Mouse (Mus musculus): ENCODE data around the gene Mecom. TPM values are rescaled to one million over a fixed set of nuclear protein-coding genes. Genes with fewer than 3 reads are reported as not detected.

Mecom gene
- polyA plus RNA-seq, 1 experiment: not detected

DNA sequence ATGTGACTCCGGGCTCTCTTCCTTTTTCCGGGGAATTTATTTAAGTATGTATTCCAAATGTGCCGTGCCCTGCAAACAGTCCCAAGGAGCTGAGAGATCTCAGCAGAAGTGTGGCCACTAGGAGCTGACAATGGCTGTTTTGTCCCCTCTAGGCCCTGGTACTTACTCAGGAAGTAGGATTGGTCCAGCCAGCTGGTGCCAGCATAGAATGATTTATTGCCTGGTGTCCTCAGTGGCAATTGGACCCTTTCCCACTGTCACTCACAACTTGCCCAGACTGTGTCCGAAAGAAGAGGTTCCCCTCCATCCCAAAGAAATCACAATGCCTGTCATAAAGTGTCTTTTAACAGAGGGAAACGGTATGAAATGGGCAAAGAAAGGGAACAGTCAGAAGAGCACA lies 340.4 kb downstream of the Mecom start:
- no peak for TF ChIP-seq CTCF (IDR thresholded peaks at IDR 0.05; ENCODE audit: low read depth, low read length)
- no peak overlapping the region for H3K4me3 ChIP-seq (ENCODE audit: insufficient read depth, low read length)
- no peaks in the 10 kb centered on the region for H3K4me1 ChIP-seq (ENCODE audit: control insufficient read depth, insufficient read depth, low read length)
- H3K27ac ChIP-seq (ENCODE audit: insufficient read depth, low read depth, low read length): no peak overlapping the region

GRCm38 (mm10) chr3:30206123-30206522 lies 341.7 kb downstream of the Mecom start:
- H3K4me3 ChIP-seq (ENCODE audit: insufficient read depth, low read length): no peak overlapping the region
- H3K4me1 ChIP-seq (ENCODE audit: control insufficient read depth, insufficient read depth, low read length): no peaks in the 10 kb centered on the region
- TF ChIP-seq POLR2A (IDR thresholded peaks at IDR 0.05; ENCODE audit: borderline replicate concordance, low read depth, low read length): no peak
- TF ChIP-seq CTCF (IDR thresholded peaks at IDR 0.05; ENCODE audit: low read depth, low read length): no peak
- no peak overlapping the region for H3K27ac ChIP-seq (ENCODE audit: insufficient read depth, low read depth, low read length)

- no peak for TF ChIP-seq CTCF (IDR thresholded peaks at IDR 0.05; ENCODE audit: low read depth, low read length)
- no peak for TF ChIP-seq POLR2A (IDR thresholded peaks at IDR 0.05; ENCODE audit: borderline replicate concordance, low read depth, low read length)
Observed at GRCm38 (mm10) chr3:30203764-30204163, 344.0 kb downstream of the Mecom start.

GRCm38 (mm10) chr3:30198854-30199253 lies 349.0 kb downstream of the Mecom start:
- Histone ChIP-seq H3K27ac (ENCODE audit: insufficient read depth, low read depth, low read length) (no peak overlapping the region), H3K4me3 (ENCODE audit: insufficient read depth, low read length) (no peak overlapping the region), H3K4me1 (ENCODE audit: control insufficient read depth, insufficient read depth, low read length) (no peaks in the 10 kb centered on the region)
- TF ChIP-seq POLR2A (IDR thresholded peaks at IDR 0.05; ENCODE audit: borderline replicate concordance, low read depth, low read length): no peak
- no peak for TF ChIP-seq CTCF (IDR thresholded peaks at IDR 0.05; ENCODE audit: low read depth, low read length)

More at GRCm38 (mm10) chr3:30203764-30204163, 344.0 kb downstream of the Mecom start:
- Histone ChIP-seq H3K4me3 (ENCODE audit: insufficient read depth, low read length) (no peak overlapping the region), H3K27ac (ENCODE audit: insufficient read depth, low read depth, low read length) (no peak overlapping the region), H3K4me1 (ENCODE audit: control insufficient read depth, insufficient read depth, low read length) (no peaks in the 10 kb centered on the region)

- Histone ChIP-seq H3K27ac (ENCODE audit: insufficient read depth, low read depth, low read length) (no peak overlapping the region), H3K4me1 (ENCODE audit: control insufficient read depth, insufficient read depth, low read length) (no peaks in the 10 kb centered on the region), H3K4me3 (ENCODE audit: insufficient read depth, low read length) (no peak overlapping the region)
- TF ChIP-seq CTCF (IDR thresholded peaks at IDR 0.05; ENCODE audit: low read depth, low read length): no peak
- TF ChIP-seq POLR2A (IDR thresholded peaks at IDR 0.05; ENCODE audit: borderline replicate concordance, low read depth, low read length): no peak
Observed at GRCm38 (mm10) chr3:30198227-30198626, 349.6 kb downstream of the Mecom start.

DNA sequence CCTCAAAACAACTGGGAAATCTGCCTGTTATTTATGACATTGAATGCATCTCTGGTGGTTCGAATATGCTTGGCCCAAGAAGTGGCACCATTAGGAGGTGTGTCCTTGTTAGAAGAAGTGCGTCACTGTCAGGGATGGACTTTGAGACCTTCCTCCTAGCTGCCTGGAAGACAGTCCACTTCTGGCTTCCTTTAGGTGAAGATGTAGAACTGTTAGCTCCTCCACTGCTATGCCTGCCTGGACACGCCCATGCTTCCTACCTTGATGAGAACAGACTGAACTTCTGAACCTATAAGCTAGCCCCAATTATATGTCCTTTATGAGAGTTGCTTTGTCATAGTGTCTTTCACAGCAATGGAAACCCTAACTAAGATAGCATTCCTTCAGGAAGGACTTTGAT lies 352.6 kb downstream of the Mecom start:
- TF ChIP-seq CTCF (IDR thresholded peaks at IDR 0.05; ENCODE audit: low read depth, low read length) (no peak), POLR2A (IDR thresholded peaks at IDR 0.05; ENCODE audit: borderline replicate concordance, low read depth, low read length) (no peak)

GRCm38 (mm10) chr3:30192294-30193007 lies 355.4 kb downstream of the Mecom start:
- no peak for TF ChIP-seq POLR2A (IDR thresholded peaks at IDR 0.05; ENCODE audit: borderline replicate concordance, low read depth, low read length)
- no peak for TF ChIP-seq CTCF (IDR thresholded peaks at IDR 0.05; ENCODE audit: low read depth, low read length)
- Histone ChIP-seq H3K27ac (ENCODE audit: insufficient read depth, low read depth, low read length) (no peak overlapping the region), H3K4me3 (ENCODE audit: insufficient read depth, low read length) (no peak overlapping the region), H3K4me1 (ENCODE audit: control insufficient read depth, insufficient read depth, low read length) (no peaks in the 10 kb centered on the region)

More for the DNA sequence above, 352.6 kb downstream of the Mecom start:
- no peak overlapping the region for H3K27ac ChIP-seq (ENCODE audit: insufficient read depth, low read depth, low read length)
- H3K4me1 ChIP-seq (ENCODE audit: control insufficient read depth, insufficient read depth, low read length): no peaks in the 10 kb centered on the region
- no peak overlapping the region for H3K4me3 ChIP-seq (ENCODE audit: insufficient read depth, low read length)

DNA sequence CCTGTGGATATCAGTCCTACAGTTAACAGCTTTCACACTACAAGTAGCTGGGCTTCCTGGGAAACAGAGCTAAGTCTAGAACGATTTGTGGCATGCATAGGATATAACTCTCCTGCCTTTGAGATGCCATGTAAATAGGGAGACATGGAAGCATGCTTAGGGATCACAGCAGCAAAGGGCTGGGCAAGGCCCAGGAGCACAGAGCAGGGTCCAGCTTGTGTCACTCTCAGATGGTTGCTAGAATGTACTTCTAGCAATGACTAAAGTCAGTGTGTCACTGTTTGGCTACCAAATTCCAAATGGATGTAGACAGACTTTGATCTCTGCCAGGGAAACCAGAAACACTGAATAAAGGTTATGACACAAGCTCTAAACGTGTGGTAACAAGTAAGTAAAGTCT lies 358.5 kb downstream of the Mecom start:
- no peak overlapping the region for H3K4me3 ChIP-seq (ENCODE audit: insufficient read depth, low read length)
- TF ChIP-seq POLR2A (IDR thresholded peaks at IDR 0.05; ENCODE audit: borderline replicate concordance, low read depth, low read length): no peak
- no peak for TF ChIP-seq CTCF (IDR thresholded peaks at IDR 0.05; ENCODE audit: low read depth, low read length)
- no peak overlapping the region for H3K27ac ChIP-seq (ENCODE audit: insufficient read depth, low read depth, low read length)
- no peaks in the 10 kb centered on the region for H3K4me1 ChIP-seq (ENCODE audit: control insufficient read depth, insufficient read depth, low read length)

GRCm38 (mm10) chr3:30187812-30188469 lies 359.9 kb downstream of the Mecom start:
- H3K4me1 ChIP-seq (ENCODE audit: control insufficient read depth, insufficient read depth, low read length): no peaks in the 10 kb centered on the region

GRCm38 (mm10) chr3:30181807-30182481 lies 365.9 kb downstream of the Mecom start:
- no peak for TF ChIP-seq CTCF (IDR thresholded peaks at IDR 0.05; ENCODE audit: low read depth, low read length)
- TF ChIP-seq POLR2A (IDR thresholded peaks at IDR 0.05; ENCODE audit: borderline replicate concordance, low read depth, low read length): no peak
- H3K4me3 ChIP-seq (ENCODE audit: insufficient read depth, low read length): no peak overlapping the region
- no peaks in the 10 kb centered on the region for H3K4me1 ChIP-seq (ENCODE audit: control insufficient read depth, insufficient read depth, low read length)
- no peak overlapping the region for H3K27ac ChIP-seq (ENCODE audit: insufficient read depth, low read depth, low read length)

More at GRCm38 (mm10) chr3:30187812-30188469, 359.9 kb downstream of the Mecom start:
- Histone ChIP-seq H3K4me3 (ENCODE audit: insufficient read depth, low read length) (no peak overlapping the region), H3K27ac (ENCODE audit: insufficient read depth, low read depth, low read length) (no peak overlapping the region)
- TF ChIP-seq POLR2A (IDR thresholded peaks at IDR 0.05; ENCODE audit: borderline replicate concordance, low read depth, low read length) (no peak), CTCF (IDR thresholded peaks at IDR 0.05; ENCODE audit: low read depth, low read length) (no peak)
